Mouse (Mus musculus): ENCODE measurements at regions not wholly inside any gene's neighbourhood (a gene's known extent, or its start where the extent isn't known, plus 50 kb on each side); places are given as distances from the start of the nearest gene placed in this dataset.

DNA sequence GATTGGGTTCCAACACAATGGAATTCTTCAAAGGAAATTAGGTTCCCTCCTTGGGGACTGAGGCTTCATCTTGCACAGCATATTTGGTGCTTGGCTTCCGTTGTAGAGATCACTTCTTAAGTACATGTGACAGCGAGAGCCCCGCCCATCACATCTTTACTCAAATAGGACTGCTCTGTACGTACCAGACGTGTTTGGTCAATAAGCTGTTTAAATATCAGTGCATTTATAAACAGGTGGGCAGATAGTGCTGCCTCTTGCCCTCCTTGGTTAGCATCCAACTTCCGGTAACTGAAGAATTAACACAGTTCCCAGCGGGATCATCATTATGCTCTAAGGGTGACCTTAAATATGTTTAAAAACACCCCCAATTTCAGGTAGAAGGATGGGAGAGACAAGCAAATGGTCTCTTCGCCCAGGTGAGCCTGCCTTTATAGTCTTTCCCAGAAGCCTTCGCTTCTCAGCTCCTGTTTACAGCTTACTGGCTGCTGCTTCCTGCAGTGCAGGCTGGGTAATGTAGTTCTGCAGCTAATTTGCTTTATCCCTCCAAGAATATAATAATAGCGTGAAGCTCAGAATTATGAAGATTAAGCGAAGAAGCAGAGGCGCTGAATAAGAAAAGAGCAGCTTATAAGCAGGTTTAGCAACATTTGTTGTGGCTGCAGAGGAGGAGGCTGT lies 242.1 kb downstream of the Foxo1 start:
- no peak for DNase-seq (ENCODE audit: low spot score)

DNA sequence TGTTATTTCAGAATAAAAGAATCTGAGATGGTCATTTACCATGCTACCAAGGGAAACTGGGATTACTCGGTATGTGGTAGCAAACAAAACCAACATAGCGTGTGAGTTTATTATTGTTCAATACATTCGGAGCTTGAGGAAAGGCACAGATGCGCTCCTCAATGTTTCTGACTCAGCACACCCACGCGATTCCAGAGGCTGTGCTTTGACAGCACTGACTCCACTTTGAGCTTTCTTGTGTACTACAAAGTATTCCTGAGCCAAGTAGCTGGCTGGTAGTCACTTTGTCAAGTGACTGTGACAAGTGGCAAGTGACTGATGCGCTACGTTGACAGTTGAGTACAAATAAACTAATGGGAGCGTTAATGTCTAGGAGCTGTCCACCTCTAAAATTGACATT lies 235.8 kb downstream of the Foxo1 start:
- DNase-seq (ENCODE audit: low spot score) = no peak

DNA sequence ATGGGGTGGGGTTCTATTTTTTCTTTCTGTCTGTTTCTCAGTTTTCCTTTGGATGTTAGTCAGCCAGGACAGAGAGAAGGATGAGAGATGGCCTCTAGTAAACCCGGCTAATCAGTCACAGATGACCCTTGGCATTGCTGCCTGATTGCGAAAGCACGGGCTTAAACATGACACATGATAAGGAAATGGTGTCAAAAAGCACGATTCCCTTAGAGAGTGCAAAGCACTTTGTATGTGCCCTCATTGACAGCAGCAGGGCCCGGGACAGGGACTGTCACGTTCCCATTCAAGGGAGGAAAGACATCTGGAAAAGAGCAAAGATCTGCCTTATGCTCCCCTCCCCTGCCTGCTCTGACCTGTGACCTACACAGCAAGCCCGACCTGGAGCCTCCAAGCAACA lies 234.1 kb downstream of the Foxo1 start:
- DNase-seq (ENCODE audit: low spot score) = peak; percentile 14

DNA sequence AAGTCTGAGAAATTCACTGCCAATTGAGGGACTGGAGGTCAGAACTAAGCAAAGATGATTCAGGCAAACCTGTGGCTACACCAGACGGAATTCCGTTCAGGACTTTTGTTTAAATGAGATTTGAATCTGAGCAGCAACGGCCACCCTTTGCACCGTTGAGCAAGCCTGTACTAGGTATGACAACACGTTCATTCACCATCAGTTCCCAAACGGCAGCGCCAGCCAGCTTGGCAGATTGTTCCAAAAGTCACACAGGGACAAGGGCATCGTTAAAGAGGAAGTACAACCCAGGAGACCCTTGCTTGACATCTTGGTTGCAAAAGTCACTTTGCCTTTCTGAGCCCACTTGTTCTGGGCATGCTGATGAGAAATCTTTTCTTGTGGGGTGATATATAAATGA lies 233.5 kb downstream of the Foxo1 start:
- DNase-seq (ENCODE audit: low spot score) = no peak

DNA sequence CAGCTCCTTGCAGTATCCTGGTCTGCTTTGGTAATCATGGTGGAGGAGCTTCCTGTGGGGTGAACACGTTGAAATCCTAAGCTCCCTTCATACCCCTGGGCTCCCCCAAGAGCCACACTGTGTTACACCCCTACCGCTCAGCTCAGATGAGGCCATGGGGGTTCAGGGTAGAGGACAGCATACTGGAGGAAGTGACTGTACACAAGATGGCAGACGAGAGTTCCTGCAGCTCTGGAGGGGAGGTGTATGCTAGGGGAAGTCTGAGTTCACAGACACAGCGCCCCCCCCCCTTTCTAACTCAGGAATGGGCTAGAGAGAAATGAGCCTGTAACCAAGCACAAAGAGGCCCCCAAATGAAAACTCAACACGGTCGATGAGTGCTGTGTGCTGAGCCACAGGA lies 231.9 kb downstream of the Foxo1 start:
- DNase-seq (ENCODE audit: low spot score) = no peak

DNA sequence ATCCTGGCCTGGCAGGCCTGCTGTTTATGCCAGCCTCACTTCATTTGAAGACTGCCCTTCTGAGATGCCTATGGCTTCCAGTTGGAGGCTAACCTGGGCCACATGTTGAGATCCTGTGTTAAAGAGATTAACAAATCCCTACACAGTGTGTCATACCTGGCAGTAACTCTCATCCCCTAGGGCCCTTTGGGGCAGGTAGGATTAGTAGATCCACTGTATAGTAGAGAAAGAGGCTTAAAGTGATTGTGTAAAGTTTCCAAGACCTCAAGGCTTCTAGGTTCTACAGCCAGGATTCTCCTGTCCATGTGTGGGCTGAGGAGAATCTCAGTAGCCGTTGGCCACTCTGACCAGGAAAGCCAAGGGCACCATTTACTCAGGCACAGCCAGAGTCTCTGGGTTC lies 231.4 kb downstream of the Foxo1 start:
- DNase-seq (ENCODE audit: low spot score) = no peak

DNA sequence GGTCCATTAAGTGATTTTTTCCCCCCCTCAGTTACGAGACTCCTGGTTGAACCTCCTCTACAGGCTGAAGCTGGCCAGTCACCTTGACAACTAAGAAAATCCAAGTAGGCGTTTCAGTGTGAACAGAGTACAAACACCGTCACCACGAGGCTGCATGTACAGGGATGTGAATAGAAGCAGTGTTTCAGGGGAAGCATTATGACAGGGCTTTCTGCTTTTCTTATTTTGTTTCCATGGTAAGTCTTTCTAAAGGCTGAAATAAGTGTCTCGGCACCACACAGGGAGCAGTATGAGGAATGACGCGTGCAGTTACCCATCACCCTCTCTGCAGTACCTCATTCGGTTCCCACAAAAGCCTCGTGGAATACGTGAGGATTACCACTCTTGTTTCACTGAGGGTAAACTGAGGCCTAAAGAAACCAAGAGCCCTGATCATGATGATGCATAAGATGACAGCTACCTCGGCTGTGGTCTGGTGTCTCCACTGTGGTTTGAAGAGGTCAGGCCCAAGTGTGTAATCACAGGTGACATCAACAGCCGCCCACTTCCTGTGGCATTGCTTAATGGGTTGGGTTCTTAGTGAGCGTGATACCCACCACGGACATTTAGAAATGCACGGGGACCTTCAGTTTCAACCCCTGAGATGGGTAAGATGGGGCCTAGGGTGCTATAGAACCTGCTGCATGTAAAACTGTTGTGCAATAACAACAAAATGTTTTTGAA lies 230.5 kb downstream of the Foxo1 start:
- no peak for DNase-seq (ENCODE audit: low spot score)

DNA sequence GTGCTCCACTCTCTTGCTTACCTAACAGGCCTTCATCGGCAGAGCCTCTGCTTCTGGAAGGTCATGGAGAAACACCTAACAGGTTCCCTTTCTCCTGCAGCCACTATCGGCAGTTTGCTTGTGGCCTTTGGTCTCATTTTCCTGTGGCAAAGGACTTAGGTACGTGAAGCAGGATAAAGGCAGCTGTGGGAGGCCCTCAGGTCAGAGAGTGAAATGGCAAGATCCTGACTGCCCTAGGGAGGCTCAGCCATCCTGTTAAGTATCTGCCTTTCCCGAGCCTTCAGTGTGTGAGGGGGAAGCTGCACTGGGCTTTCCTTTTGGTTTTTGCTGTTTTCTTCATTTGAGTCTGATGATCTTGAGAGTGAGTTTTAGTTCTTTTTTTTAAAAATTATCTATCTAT lies 228.8 kb downstream of the Foxo1 start:
- DNase-seq (ENCODE audit: low spot score) = no peak

DNA sequence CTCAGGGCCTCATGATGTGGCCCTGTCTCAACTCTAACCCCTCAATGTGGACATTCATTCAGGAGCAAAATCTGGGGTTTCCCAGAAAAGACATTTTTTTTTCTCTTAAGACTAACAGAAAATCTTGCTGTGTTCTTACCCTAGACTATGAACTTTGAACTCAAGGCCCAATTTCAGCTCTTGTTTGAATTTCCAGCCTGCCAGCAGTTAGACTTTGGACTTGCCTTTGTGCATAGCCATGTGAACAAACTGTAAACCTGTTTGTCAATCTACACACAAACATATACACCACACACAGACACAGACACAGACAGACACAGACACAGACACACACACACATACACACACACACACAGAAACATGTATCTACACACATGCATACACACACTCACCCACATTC lies 227.3 kb downstream of the Foxo1 start:
- DNase-seq (ENCODE audit: low spot score) = no peak

DNA sequence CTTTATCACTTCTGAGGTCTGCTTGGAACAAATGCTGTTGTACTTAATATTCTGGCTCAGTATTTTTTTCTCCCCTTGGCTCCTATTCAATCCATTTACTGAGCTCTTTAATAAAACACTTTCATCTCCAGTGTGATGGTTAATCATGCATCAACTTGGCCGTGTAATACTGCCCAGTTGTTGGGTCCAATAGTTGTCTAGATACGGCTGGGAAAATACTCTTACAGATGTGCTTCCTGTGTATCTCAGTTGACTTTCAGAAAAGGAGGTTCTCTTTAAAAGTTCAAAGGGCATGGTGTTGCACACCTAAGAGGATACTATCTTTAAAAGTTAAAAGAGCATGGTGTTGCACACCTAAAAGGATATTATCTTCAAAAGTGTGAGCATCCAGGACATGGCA lies 226.8 kb downstream of the Foxo1 start:
- no peak for DNase-seq (ENCODE audit: low spot score)

DNA sequence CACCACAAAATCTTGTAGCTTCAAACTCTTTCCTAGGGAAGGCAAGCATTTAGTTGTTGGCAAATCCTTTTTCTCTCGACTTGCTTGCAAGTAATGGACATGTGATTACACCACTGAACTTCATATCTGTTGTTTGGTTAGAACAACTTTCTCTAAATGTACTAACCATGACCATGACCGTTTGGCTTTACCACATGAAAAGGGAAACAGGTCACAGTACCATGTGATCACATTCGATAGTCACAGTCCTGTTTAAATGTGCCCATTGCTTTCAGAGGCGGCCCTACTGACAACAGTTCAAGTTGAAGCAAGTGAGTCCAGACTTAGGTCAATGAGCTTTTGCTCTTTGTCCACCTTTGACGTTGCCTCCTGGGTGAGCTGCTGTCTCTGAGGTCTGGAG lies 211.1 kb downstream of the Foxo1 start:
- no peak for DNase-seq (ENCODE audit: low spot score)

DNA sequence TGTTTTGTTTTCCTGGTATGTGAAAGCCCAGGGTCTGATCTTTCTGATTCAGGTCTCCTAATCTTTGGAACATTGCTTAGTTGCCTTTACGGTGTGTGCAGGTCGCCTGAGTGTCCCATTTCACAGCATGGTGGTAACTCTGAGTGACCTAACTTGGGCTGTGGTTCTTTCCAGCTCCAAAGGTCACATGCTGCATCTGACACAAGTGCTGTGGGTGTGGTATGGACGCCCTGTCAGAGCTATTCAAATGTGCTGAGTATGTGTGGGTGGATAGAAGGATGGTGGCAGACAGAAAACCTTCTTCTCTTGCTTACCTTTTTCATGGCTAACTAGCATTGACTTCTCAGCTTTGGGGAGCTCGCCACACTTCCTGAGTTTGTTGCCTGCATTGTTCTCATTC lies 201.8 kb downstream of the Foxo1 start:
- no peak for DNase-seq (ENCODE audit: low spot score)

DNA sequence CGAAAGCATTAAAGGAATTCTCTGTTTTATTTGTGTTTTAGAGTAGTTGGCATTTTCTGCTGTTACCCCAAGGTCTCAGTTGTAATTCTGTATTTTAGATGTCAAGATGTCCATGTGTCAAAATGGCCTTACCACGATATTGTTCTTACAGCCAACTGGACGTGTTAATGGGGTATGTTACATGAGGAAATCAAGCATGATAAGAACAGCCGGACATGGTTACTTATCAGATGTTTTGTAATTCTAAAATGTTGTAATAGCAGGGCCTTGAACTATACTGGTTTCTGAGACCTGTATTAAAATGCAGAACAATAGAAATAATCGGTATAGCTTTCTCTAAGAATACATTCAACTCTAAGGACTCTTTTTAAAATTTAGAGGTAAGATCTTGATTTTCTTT lies 201.3 kb downstream of the Foxo1 start:
- no peak for DNase-seq (ENCODE audit: low spot score)

DNA sequence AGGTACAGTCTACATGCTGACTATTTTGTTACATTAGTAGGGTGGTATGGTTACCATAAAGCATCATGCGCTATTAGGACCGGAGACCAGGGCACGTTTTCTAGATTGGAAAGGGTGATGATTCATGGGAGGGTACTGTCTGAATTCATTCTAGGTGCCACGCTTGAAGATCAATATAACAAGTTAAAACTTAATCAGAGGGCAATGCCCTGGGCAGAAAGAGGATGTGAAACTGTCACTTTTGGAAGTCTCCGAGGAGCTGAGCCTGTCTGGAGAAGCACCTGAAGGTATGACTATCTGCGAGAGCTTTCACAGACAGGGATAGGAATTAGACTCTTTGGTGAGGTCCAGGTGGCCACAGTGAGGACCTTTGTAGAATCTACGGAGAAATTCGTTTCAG lies 200.2 kb downstream of the Foxo1 start:
- no peak for DNase-seq (ENCODE audit: low spot score)

DNA sequence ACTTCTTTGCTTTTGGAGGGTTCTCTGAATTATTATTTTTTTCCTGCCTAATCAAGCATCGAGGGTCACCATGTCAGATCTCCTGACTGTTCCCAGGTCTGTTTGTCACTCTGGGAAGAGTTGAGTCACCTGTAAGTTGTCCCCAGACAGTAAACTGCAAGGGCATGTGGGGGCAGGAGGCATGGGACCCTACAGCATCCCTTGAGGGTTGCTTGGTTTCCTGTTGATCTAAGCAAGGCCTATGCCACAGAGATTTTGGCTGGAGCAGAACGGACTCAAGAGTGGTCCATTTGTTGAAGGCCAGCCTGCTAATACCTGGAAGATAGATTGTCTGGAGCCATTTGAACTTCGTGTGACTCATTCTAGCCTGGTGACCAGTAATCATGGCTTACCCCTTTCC lies 199.7 kb downstream of the Foxo1 start:
- no peak for DNase-seq (ENCODE audit: low spot score)

DNA sequence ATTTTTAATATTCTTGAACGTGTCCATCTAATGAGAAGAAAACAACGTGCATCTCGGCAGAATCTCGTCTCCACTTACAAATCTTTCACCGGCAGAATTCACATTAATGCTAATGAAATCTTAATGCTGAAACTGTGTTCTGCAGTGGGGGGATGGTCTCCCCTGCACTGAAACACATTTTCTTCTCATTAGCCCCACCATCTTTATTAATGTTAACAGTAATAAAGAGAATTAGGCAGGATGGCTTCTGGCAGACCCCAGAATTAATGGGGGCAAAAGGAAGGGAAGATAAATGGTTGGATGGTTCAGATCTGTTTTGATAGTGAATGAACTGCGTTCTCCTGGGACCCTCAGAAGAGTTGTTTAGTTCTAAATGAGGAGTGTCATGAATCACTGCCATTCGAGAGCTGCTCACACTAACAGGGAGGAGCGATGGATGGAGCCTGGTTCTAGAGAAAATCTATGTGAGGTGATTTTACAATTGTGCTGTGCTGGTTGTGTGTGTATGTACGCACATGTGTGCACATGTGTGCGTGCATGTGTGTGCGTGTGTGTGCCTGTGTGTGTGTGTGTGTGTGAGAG lies 198.9 kb downstream of the Foxo1 start:
- no peak for DNase-seq (ENCODE audit: low spot score)

DNA sequence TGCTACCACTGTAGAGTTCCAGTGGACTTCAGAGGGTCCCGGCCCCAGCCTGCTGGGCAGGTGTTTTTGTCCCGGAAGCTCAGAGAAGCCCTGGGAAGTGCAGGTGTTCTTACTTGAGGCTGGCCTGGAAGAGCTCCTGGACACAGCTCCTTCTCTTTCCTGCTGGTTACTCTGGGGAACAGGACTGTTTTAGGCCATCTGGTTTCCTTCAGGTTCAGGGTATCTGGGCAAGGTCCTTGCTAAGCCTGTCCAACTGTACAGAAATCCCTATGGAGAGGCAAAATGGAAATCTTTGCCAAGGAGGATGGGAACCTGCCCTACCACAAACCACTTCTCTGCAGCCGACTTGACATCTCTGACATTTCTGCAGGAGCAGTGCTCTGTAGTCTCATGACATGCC lies 198.4 kb downstream of the Foxo1 start:
- no peak for DNase-seq (ENCODE audit: low spot score)

DNA sequence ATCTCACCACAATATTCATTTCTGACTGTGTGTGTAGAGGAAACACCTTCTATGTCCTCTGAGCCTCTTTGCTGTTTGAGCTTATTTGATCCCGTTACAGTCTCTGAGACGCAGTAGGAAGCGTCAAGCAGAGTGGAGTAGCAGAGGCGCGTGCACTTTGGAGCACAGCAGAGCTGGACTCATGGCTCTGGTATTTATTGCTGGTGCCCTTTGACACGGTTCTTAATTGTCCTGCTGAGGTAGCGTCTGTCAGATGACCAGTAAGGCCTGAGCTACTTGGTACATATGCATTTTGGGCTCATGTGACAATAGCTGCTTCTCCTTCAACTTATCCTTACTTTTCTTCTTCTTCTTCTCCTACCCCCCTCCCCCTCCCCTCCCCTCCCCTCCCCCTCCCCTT lies 195.8 kb downstream of the Foxo1 start:
- no peak for DNase-seq (ENCODE audit: low spot score)

DNA sequence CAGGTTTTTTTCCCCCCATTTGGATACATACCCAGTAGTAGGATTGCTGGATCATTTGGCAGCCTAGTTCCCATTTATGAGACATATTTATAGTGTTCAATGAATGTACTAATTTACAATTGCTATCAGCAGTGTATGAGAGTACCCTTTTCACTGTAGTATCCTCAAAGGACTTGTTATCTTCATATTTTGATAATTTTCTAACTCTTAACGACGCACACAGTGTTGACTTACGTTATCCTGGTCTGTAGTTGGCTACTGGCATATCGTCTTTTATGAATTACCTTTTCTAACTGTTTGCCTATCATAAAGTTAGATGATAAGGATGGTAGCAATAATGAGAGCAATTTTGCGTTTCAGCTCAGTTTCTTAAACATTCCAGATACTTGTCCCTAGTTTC lies 186.8 kb downstream of the Foxo1 start:
- DNase-seq (ENCODE audit: low spot score) = no peak

DNA sequence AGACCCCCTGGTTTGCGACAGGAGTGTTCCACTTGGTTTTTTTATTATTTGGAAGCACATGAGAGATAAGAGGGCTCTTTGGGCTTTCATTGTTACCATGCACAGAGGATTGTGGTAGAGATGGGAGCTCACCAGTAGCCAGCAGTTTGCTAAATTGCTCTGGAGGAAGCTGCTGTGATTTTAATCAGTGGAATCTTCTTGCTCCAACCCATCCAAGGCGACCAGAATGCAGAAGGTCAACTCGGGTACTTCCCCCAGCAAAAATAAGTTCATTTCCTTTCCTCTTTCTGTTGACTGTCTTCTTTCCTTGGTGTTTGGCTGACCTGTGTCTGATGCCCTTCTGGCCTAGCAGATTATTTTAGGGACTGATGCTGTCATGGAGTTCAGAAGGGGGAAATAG lies 184.9 kb downstream of the Foxo1 start:
- no peak for DNase-seq (ENCODE audit: low spot score)

DNA sequence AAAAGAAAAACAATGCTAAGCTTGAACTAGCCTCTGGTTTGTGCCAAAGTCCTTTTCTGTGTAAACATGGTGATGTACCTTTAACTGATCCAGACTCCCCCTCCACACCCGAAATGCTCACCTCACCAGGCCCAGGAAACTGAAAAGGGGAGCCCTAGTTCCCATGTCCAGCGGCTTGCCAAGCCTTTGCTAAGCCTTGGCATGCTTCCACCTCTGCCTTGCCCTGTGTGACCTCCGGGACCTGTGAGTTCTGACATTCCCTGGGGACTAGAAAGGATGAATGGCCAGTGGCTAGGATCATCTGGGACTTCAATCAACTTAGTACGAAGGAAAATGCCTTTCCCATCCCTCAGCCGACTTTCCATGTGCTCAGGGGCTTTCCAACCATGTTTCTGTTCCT lies 184.2 kb downstream of the Foxo1 start:
- no peak for DNase-seq (ENCODE audit: low spot score)

DNA sequence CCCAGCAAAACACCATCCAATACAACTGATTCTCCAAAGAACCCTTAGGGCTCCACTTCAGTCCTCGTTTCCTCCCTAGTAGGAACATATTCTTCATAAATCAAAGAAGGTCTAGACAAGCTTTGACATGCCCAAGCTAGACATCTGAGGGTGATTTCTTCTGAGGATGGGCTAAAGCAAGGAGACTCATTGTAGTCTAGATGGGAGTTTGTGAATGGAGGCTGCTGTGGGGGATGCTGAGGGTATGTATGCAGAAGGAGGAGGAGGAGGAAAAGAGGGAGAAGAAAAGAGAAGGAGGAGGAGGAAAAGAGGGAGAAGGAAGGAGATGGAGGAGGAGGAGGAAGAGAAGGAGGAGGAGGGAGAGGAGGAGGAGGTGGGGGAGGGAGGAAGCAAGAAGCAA lies 178.9 kb downstream of the Foxo1 start:
- DNase-seq (ENCODE audit: low spot score) = no peak

DNA sequence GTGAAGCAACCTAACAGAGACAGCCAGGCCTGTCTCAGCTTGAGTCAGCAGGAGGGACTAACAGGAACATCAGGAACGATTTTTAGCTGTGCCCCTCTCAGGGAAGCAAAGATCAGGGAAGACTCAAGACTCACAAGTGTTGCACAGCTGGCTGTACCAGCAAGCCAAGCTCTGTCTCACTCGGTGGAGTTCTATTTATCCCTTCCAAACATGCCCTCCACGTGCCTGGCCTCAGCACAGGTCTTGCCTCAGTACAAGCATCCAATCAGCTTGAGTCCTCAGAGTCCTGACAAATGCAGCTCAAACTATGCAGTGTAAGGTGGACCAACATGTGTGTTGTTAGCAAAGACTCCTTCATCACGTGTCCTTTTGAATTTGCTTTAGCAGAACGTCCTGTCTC lies 178.4 kb downstream of the Foxo1 start:
- DNase-seq (ENCODE audit: low spot score) = no peak
